Mouse (Mus musculus): Measurements from ENCODE around the gene Mpp3. TPM values are rescaled to one million over a fixed set of nuclear protein-coding genes. Genes with fewer than 3 reads are reported as not detected.

Mpp3 gene
- total and polyA plus RNA-seq, 3 experiments = 0.12 to 3.8 (median 0.31) TPM

DNA sequence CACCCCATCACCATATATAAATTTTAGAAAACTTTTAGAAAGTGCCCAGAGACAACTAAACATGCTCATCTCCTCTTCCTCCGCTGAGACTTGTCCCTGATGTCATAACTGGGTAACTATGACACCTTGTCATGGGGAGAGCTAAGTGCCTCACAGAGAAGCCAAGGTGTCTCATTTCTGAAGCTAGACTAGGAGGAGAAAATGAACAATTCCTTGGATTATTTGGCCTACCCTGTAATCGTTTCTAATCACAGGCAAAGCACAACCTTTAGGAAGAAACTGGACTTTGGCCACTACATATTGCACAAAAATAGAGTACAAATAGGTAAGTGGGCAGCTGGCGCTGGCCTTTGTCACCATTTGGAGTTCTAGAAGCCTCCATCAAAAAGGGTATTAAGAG lies 41.3 kb downstream of the Mpp3 start, which contains the start of gene Dusp3:
Gene Dusp3 (minus strand): TSS at position 101 of the 400 bp plus-strand sequence.
- H3K79me2 ChIP-seq (replicated peaks; ENCODE audit: control insufficient read depth, extremely low read depth, insufficient read depth, poor library complexity, severe bottlenecking) = no peaks in the 10 kb centered on the region
- no peak within 1 kb of the TSS for H3K9ac ChIP-seq (ENCODE audit: insufficient read depth, low read depth)
- no peak within 1 kb of the TSS for H3K27ac ChIP-seq (ENCODE audit: insufficient read depth, low read depth)
- no peak for TF ChIP-seq ZKSCAN1 (IDR thresholded peaks at IDR 0.05; ENCODE audit: borderline replicate concordance, low read depth, low read length)
- peaks cover 1 to 10% of the 10 kb centered on the region in 2 experiments for H3K36me3 ChIP-seq (replicated peaks in 1 of 2; ENCODE audit: control insufficient read depth in 1 of 2, insufficient read depth in 1 of 2, low read length in 1 of 2)
- in situ Hi-C loops (cut with MboI; ENCODE audit: low pct_ligation_motif_present, low pct_unique_long_range_greater_than_20kb, low sequenced_read_pairs) = no loop called here
- dilution Hi-C loops (cut with MboI; ENCODE audit: extremely low pct_ligation_motif_present, extremely low pct_unique_long_range_greater_than_20kb, low sequenced_read_pairs) = no loop called here
- peaks cover 14 to 35% of the 10 kb centered on the region in 2 experiments for H3K4me1 ChIP-seq (ENCODE audit: control insufficient read depth in 1 of 2, insufficient read depth in 2 of 2)
- no peaks in the 10 kb centered on the region for H3K9me3 ChIP-seq (replicated peaks; ENCODE audit: low read length)
- H3K27me3 ChIP-seq (replicated peaks) = peaks cover 61% of the 10 kb centered on the region
- no peak for DNase-seq (ENCODE audit: extremely low read depth)
- H3K4me3 ChIP-seq (replicated peaks in 1 of 3; ENCODE audit: low read depth in 2 of 3, low read length in 2 of 3, poor library complexity in 1 of 3) = no peak within 1 kb of the TSS
- H3K4me2 ChIP-seq (ENCODE audit: insufficient read depth, low read depth, poor library complexity, severe bottlenecking) = peak within 1 kb of the TSS; percentile 39

DNA sequence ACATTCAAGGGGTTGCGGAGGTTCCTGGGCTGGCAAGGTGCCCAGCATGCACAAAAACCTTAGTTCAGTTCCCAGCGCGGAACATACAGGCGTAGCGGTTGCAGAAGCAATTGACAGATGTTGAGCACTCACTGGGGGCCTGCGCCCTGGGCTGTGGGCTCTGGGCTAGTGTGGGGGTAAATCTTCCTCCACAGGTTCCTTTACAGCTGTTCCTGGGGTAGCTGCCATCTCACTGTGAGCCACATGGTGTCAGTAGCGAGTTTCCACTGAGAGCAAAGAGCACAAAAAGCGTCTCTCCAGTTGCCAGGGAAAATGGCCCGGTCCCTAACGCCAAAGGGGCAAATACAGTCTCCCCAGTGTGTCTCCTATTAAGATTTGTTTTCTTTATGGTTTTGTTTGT lies 42.3 kb downstream of the Mpp3 start:
- dilution Hi-C loops (cut with MboI; ENCODE audit: extremely low pct_ligation_motif_present, extremely low pct_unique_long_range_greater_than_20kb, low sequenced_read_pairs) = no loop called here
- H3K9ac ChIP-seq (ENCODE audit: insufficient read depth, low read depth) = no peak overlapping the region
- H3K79me2 ChIP-seq (replicated peaks; ENCODE audit: control insufficient read depth, extremely low read depth, insufficient read depth, poor library complexity, severe bottlenecking) = no peaks in the 10 kb centered on the region
- peak; percentile 87 for DNase-seq (ENCODE audit: extremely low read depth)
- H3K27me3 ChIP-seq (replicated peaks) = peaks cover 54% of the 10 kb centered on the region
- peaks cover 9 to 19% of the 10 kb centered on the region in 2 experiments for H3K36me3 ChIP-seq (replicated peaks in 1 of 2; ENCODE audit: control insufficient read depth in 1 of 2, insufficient read depth in 1 of 2, low read length in 1 of 2)
- TF ChIP-seq MAFK (IDR thresholded peaks at IDR 0.05; ENCODE audit: insufficient replicate concordance, low read length) (no peak), MYC (IDR thresholded peaks at IDR 0.05; ENCODE audit: low read depth, low read length) (no peak), NRF1 (IDR thresholded peaks at IDR 0.05; ENCODE audit: low read depth, low read length) (0 out of 2 replicates have a peak, but pooled peaks have one; percentile 24), NELFE (IDR thresholded peaks at IDR 0.05; ENCODE audit: low read depth, low read length) (0 out of 2 replicates have a peak, but pooled peaks have one; percentile 19), MEF2A (IDR thresholded peaks at IDR 0.05; ENCODE audit: borderline replicate concordance, low read depth, low read length) (no peak), ZKSCAN1 (IDR thresholded peaks at IDR 0.05; ENCODE audit: borderline replicate concordance, low read depth, low read length) (no peak), TCF12 (IDR thresholded peaks at IDR 0.05; ENCODE audit: low read depth, low read length) (0 out of 2 replicates have a peak, but pooled peaks have one; percentile 44), ZNF384 (IDR thresholded peaks at IDR 0.05; ENCODE audit: low read depth, low read length) (no peak), JUN (IDR thresholded peaks at IDR 0.05; ENCODE audit: insufficient read depth, low read depth, low read length) (no peak), E2F4 (IDR thresholded peaks at IDR 0.05; ENCODE audit: insufficient replicate concordance, low read depth, low read length) (no peak), JUND (conservative IDR thresholded peaks at IDR 0.05; ENCODE audit: low read depth, low read length) (no peak), USF2 (conservative IDR thresholded peaks at IDR 0.05; ENCODE audit: low read depth, low read length) (no peak), RAD21 (IDR thresholded peaks at IDR 0.05; ENCODE audit: low read depth, low read length) (peak; percentile 92), CTCF (conservative IDR thresholded peaks at IDR 0.05 in 1 of 2, IDR thresholded peaks at IDR 0.05 in 1 of 2; ENCODE audit: low read depth in 2 of 2, low read length in 2 of 2) (peak; percentile 86 to 98), RCOR1 (conservative IDR thresholded peaks at IDR 0.05; ENCODE audit: low read depth, low read length) (no peak), SMC3 (IDR thresholded peaks at IDR 0.05; ENCODE audit: low read depth, low read length) (peak; percentile 87), CHD1 (IDR thresholded peaks at IDR 0.05; ENCODE audit: low read depth, low read length) (no peak), ETS1 (conservative IDR thresholded peaks at IDR 0.05; ENCODE audit: low read depth, low read length) (no peak)
- H3K4me1 ChIP-seq (ENCODE audit: control insufficient read depth in 1 of 2, insufficient read depth in 2 of 2) = peaks cover 14 to 40% of the 10 kb centered on the region in 2 experiments
- H3K9me3 ChIP-seq (replicated peaks; ENCODE audit: low read length) = no peaks in the 10 kb centered on the region
- no peak overlapping the region for H3K4me3 ChIP-seq (replicated peaks in 1 of 3; ENCODE audit: low read depth in 2 of 3, low read length in 2 of 3, poor library complexity in 1 of 3)
- H3K4me2 ChIP-seq (ENCODE audit: insufficient read depth, low read depth, poor library complexity, severe bottlenecking) = peak overlapping the region; percentile 39
- H3K27ac ChIP-seq (ENCODE audit: insufficient read depth, low read depth) = no peak overlapping the region
- in situ Hi-C loops (cut with MboI; ENCODE audit: low pct_ligation_motif_present, low pct_unique_long_range_greater_than_20kb, low sequenced_read_pairs) = no loop called here

All from CH12.LX (cell line).